Mouse (Mus musculus): ENCODE results near the gene Ppm1m. TPM values are rescaled to one million over a fixed set of nuclear protein-coding genes. Genes with fewer than 3 reads are reported as not detected.

The Ppm1m gene
- total and polyA plus RNA-seq, 3 experiments = 10.8 to 18.9 (median 12.1) TPM

- no peaks in the 10 kb centered on the region for H3K36me3 ChIP-seq (ENCODE audit: control insufficient read depth, insufficient read depth, low read length)
- TF ChIP-seq EP300 (IDR thresholded peaks at IDR 0.05; ENCODE audit: insufficient read depth, low read depth, low read length) (no peak), CTCF (IDR thresholded peaks at IDR 0.05) (no peak), POLR2A (IDR thresholded peaks at IDR 0.05; ENCODE audit: insufficient read depth, low read depth, low read length) (no peak)
- H3K27ac ChIP-seq = no peak overlapping the region
- no peak overlapping the region for H3K9ac ChIP-seq (ENCODE audit: low read depth, low read length)
- peaks cover 19% of the 10 kb centered on the region for H3K4me1 ChIP-seq (ENCODE audit: control insufficient read depth, insufficient read depth, low read length)
- no peak for DNase-seq
- no peaks in the 10 kb centered on the region for H3K27me3 ChIP-seq (ENCODE audit: control insufficient read depth, insufficient read depth, low read length)
- WGBS = 84% methylated on average over 3 of the region's 3 CpGs
- no peaks in the 10 kb centered on the region for H3K79me2 ChIP-seq (replicated peaks; ENCODE audit: control insufficient read depth, insufficient read depth, low read length)
- no peak overlapping the region for H3K4me3 ChIP-seq
- intact Hi-C loops (cut with DNase I) = loop anchor here (5.0 kb wide), 1 partner anchor 230 kb away; no protein-coding TSS in a partner anchor
Observed at GRCm38 (mm10) chr9:106201895-106202294, 2.3 kb upstream of the Ppm1m start.

GRCm38 (mm10) chr9:106198962-106199458 is 536 bp downstream of the Ppm1m start:
- H3K36me3 ChIP-seq (ENCODE audit: control insufficient read depth, insufficient read depth, low read length) = no peaks in the 10 kb centered on the region
- H3K9ac ChIP-seq (ENCODE audit: low read depth, low read length) = peak overlapping the region; percentile 92
- WGBS = 1% methylated on average over 47 of the region's 51 CpGs
- peak overlapping the region; percentile 81 for H3K27ac ChIP-seq
- intact Hi-C loops (cut with DNase I) = loop anchor here (2.0 to 5.0 kb wide), 2 partner anchors 28 to 37 kb away; partner anchors contain the start of gene Wdr82
- peak; percentile 88 to 89 for DNase-seq
- no peaks in the 10 kb centered on the region for H3K27me3 ChIP-seq (ENCODE audit: control insufficient read depth, insufficient read depth, low read length)
- H3K4me3 ChIP-seq = peak overlapping the region; percentile 66
- peaks cover 10% of the 10 kb centered on the region for H3K4me1 ChIP-seq (ENCODE audit: control insufficient read depth, insufficient read depth, low read length)
- no peaks in the 10 kb centered on the region for H3K79me2 ChIP-seq (replicated peaks; ENCODE audit: control insufficient read depth, insufficient read depth, low read length)
- TF ChIP-seq EP300 (IDR thresholded peaks at IDR 0.05; ENCODE audit: insufficient read depth, low read depth, low read length) (0 out of 2 replicates have a peak, but pooled peaks have one; percentile 28), POLR2A (IDR thresholded peaks at IDR 0.05; ENCODE audit: insufficient read depth, low read depth, low read length) (peak; percentile 85), CTCF (IDR thresholded peaks at IDR 0.05) (no peak)

- TF ChIP-seq POLR2A (IDR thresholded peaks at IDR 0.05; ENCODE audit: insufficient read depth, low read depth, low read length) = no peak
- TF ChIP-seq CTCF (IDR thresholded peaks at IDR 0.05) = no peak
- no peak overlapping the region for H3K27ac ChIP-seq
- H3K79me2 ChIP-seq (replicated peaks; ENCODE audit: control insufficient read depth, insufficient read depth, low read length) = no peaks in the 10 kb centered on the region
- H3K9ac ChIP-seq (ENCODE audit: low read depth, low read length) = no peak overlapping the region
- H3K27me3 ChIP-seq (ENCODE audit: control insufficient read depth, insufficient read depth, low read length) = no peaks in the 10 kb centered on the region
- DNase-seq = no peak
- peaks cover 7% of the 10 kb centered on the region for H3K4me1 ChIP-seq (ENCODE audit: control insufficient read depth, insufficient read depth, low read length)
- H3K36me3 ChIP-seq (ENCODE audit: control insufficient read depth, insufficient read depth, low read length) = no peaks in the 10 kb centered on the region
- H3K4me3 ChIP-seq = no peak overlapping the region
- WGBS = 94% methylated on average over 9 of the region's 9 CpGs
- intact Hi-C loops (cut with DNase I) = loop anchor here (2.0 to 5.0 kb wide), 2 partner anchors 27 to 35 kb away; partner anchors contain the start of gene Wdr82
Observed at GRCm38 (mm10) chr9:106197732-106198131, 1.8 kb downstream of the Ppm1m start.

GRCm38 (mm10) chr9:106197081-106197713 is 2.3 kb downstream of the Ppm1m start:
- Histone ChIP-seq H3K27ac (no peak overlapping the region), H3K79me2 (replicated peaks; ENCODE audit: control insufficient read depth, insufficient read depth, low read length) (no peaks in the 10 kb centered on the region), H3K4me1 (ENCODE audit: control insufficient read depth, insufficient read depth, low read length) (peaks cover 4% of the 10 kb centered on the region), H3K27me3 (ENCODE audit: control insufficient read depth, insufficient read depth, low read length) (no peaks in the 10 kb centered on the region), H3K36me3 (ENCODE audit: control insufficient read depth, insufficient read depth, low read length) (no peaks in the 10 kb centered on the region), H3K9ac (ENCODE audit: low read depth, low read length) (no peak overlapping the region), H3K4me3 (no peak overlapping the region)
- intact Hi-C loops (cut with DNase I) = loop anchor here (5.0 kb wide), 1 partner anchor 35 kb away; no protein-coding TSS in a partner anchor
- 91% methylated on average over 3 of the region's 3 CpGs for WGBS
- DNase-seq = no peak
- TF ChIP-seq POLR2A (IDR thresholded peaks at IDR 0.05; ENCODE audit: insufficient read depth, low read depth, low read length) (no peak), CTCF (IDR thresholded peaks at IDR 0.05) (no peak), EP300 (IDR thresholded peaks at IDR 0.05; ENCODE audit: insufficient read depth, low read depth, low read length) (no peak)

GRCm38 (mm10) chr9:106195693-106196092 is 3.9 kb downstream of the Ppm1m start:
- intact Hi-C loops (cut with DNase I) = loop anchor here (5.0 kb wide), 1 partner anchor 33 kb away; no protein-coding TSS in a partner anchor

More at GRCm38 (mm10) chr9:106195693-106196092, 3.9 kb downstream of the Ppm1m start:
- TF ChIP-seq POLR2A (IDR thresholded peaks at IDR 0.05; ENCODE audit: insufficient read depth, low read depth, low read length) = no peak
- no peak for TF ChIP-seq EP300 (IDR thresholded peaks at IDR 0.05; ENCODE audit: insufficient read depth, low read depth, low read length)
- no peak overlapping the region for H3K9ac ChIP-seq (ENCODE audit: low read depth, low read length)
- DNase-seq = no peak
- WGBS = 88% methylated on average over 8 of the region's 8 CpGs
- H3K27me3 ChIP-seq (ENCODE audit: control insufficient read depth, insufficient read depth, low read length) = no peaks in the 10 kb centered on the region
- H3K27ac ChIP-seq = no peak overlapping the region
- H3K4me3 ChIP-seq = no peak overlapping the region
- H3K4me1 ChIP-seq (ENCODE audit: control insufficient read depth, insufficient read depth, low read length) = peaks cover 4% of the 10 kb centered on the region
- H3K79me2 ChIP-seq (replicated peaks; ENCODE audit: control insufficient read depth, insufficient read depth, low read length) = no peaks in the 10 kb centered on the region
- H3K36me3 ChIP-seq (ENCODE audit: control insufficient read depth, insufficient read depth, low read length) = no peaks in the 10 kb centered on the region
